Mouse (Mus musculus): ENCODE measurements around the gene Six5. TPM values are rescaled to one million over a fixed set of nuclear protein-coding genes. Genes with fewer than 3 reads are reported as not detected.
A peak's percentile ranks its signal among the peaks of the same experiment; 100 is the strongest.

Gene Six5
- total RNA-seq, 2 experiments from 2014 or later: 5.3 to 7.8 TPM

- no peak for DNase-seq
These were observed 2.1 kb downstream of the Six5 start for GRCm38 (mm10) chr7:19096421-19096976.

- no peak for DNase-seq
These were observed 2.8 kb downstream of the Six5 start for GRCm38 (mm10) chr7:19097217-19097616.

GRCm38 (mm10) chr7:19097863-19098262 is 3.5 kb downstream of the Six5 start:
- no peak for DNase-seq

GRCm38 (mm10) chr7:19098811-19099210 is 4.4 kb downstream of the Six5 start:
- no peak for DNase-seq

- DNase-seq: no peak
These were observed 5.9 kb downstream of the Six5 start for GRCm38 (mm10) chr7:19100290-19100689.

GRCm38 (mm10) chr7:19103741-19104140 is 9.3 kb downstream of the Six5 start:
- no peak for DNase-seq

- DNase-seq: no peak
These were observed 10.1 kb downstream of the Six5 start for GRCm38 (mm10) chr7:19104486-19104885.

GRCm38 (mm10) chr7:19107436-19107835 is 13.0 kb downstream of the Six5 start:
- DNase-seq: no peak

- DNase-seq: no peak
These were observed 15.2 kb downstream of the Six5 start for GRCm38 (mm10) chr7:19109565-19109964.

GRCm38 (mm10) chr7:19118028-19118771 is 23.8 kb downstream of the Six5 start, which contains the start of gene Gm4969:
TSS of gene Gm4969 (minus strand) at chr7:19118368.
- DNase-seq: peak; percentile 55

GRCm38 (mm10) chr7:19119083-19119482 is 24.7 kb downstream of the Six5 start:
- DNase-seq: no peak

- DNase-seq: peak; percentile 85
These were observed 25.4 kb downstream of the Six5 start, which contains the start of gene Fbxo46 for GRCm38 (mm10) chr7:19119631-19120429. TSS of gene Fbxo46 (plus strand) at chr7:19119859.

- DNase-seq: no peak
These were observed 27.3 kb downstream of the Six5 start for GRCm38 (mm10) chr7:19121686-19122085.

- no peak for DNase-seq
These were observed 30.3 kb downstream of the Six5 start for GRCm38 (mm10) chr7:19124713-19125112.

GRCm38 (mm10) chr7:19127744-19128143 is 33.4 kb downstream of the Six5 start:
- DNase-seq: no peak

- DNase-seq: no peak
These were observed 35.0 kb downstream of the Six5 start for GRCm38 (mm10) chr7:19129396-19129795.

- no peak for DNase-seq
These were observed 36.3 kb downstream of the Six5 start for GRCm38 (mm10) chr7:19130657-19131056.

- DNase-seq: peak; percentile 97
These were observed 37.0 kb downstream of the Six5 start for GRCm38 (mm10) chr7:19131324-19131848.

- no peak for DNase-seq
These were observed 41.8 kb downstream of the Six5 start for GRCm38 (mm10) chr7:19136168-19136567.

GRCm38 (mm10) chr7:19136673-19137334 is 42.4 kb downstream of the Six5 start:
- no peak for DNase-seq

GRCm38 (mm10) chr7:19137380-19137779 is 43.0 kb downstream of the Six5 start:
- peak; percentile 69 for DNase-seq

GRCm38 (mm10) chr7:19146793-19147192 is 52.4 kb downstream of the Six5 start:
- no peak for DNase-seq

Measured in gastrocnemius, postnatal 10 days (tissue).